Mouse (Mus musculus): ENCODE measurements around the gene Hist1h2bf.

Hist1h2bf gene

DNA sequence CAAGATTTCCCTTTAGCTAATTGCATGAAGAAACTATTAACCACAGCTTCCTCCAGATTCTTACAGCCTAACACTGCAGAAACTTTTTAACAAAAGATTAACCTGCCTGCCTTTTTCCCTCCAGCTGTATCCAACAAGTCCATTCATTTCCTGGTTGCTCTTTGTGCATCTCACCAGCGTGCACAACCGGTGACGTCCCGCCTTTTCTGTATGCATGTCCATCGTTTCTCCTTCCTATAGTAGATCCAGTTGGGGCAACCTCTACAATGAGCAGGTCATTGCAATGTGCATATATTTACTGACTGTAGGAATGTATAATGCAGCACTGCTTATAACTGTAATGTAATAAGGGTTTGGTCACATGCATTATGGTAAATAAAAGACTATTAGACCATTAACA is 50.0 kb downstream of the Hist1h2bf start:
- DNase-seq, result no peak
